Mouse (Mus musculus): Measurements from ENCODE around the gene Lnx1.

The Lnx1 gene

DNA sequence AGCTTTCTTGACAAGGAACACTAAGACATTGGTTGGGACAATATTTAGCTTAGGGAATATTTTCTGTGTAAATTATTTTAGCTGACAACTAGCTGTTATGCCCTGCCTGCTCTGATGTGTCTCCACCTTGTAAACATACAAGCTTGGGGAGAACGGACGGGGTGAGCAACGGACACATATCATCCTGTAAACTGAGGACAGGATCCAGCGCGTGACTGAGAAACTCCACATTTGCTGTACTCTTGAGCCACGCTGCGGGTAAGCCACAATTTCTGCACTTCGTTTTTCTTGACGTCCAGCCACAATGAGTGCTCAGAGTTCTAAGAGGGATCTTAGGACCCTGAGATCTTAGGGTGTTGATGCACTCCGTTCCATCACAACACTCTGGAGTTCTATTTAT lies 48.9 kb downstream of the Lnx1 start:
- no peak for DNase-seq (ENCODE audit: low read depth, low spot score)

DNA sequence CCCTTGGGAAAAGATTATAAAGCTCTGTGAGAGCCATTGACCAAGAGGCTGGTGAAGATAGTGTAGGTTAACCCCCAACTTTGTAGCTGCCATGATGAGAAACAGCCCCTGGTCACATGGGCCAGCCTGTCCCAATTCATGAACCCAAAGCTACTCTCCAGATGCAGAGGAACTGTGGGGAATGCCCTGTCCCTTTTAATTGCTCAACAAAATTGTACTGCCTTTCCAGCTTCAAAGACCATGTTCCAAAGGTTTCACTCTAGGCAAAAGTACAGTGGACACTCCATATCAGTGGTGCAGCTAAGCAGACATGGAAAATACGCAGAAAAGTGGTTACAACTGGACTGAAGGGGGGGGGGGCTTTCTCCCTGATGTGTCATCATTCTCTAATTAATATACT lies 53.6 kb downstream of the Lnx1 start:
- DNase-seq (ENCODE audit: low read depth, low spot score), result no peak

DNA sequence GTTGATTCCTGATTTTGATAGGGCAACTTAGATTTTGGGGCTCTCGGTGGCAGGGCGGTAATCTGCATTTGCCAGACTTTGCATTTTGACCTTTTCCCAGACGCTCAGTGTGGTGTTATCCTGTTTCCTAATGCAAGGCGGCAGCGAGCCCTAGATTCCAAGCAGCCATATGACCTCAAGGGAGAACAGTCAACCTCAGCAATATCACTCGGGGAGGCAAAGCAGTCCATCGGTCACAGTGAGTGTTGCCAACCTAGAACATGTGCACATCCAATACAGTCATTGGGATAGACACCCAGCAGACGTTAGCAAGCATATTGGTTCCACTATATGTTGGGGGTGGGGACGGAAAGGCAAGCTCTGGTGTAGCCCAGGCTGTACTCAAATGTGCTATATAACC lies 54.5 kb downstream of the Lnx1 start:
- DNase-seq (ENCODE audit: low read depth, low spot score), result no peak

DNA sequence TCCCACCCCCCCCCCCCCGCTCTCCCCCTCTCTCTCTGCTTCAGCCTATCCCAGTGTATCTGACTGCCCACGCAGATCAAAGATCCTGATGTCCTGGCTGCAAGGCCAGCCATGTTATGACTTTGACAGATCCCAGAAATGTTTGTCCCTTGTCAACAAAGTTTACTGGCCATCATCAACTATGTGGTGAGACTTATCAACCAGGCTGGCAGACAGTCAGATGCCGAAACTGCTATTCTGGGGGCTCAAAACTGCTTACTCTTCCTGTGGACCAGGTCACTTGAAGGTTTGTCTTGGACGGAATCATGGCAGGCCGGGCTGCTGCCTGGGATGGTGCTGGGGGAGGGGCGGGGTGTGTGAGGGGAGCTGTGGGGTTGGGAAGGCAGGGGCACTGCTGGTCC lies 55.1 kb downstream of the Lnx1 start:
- no peak for DNase-seq (ENCODE audit: low read depth, low spot score)

DNA sequence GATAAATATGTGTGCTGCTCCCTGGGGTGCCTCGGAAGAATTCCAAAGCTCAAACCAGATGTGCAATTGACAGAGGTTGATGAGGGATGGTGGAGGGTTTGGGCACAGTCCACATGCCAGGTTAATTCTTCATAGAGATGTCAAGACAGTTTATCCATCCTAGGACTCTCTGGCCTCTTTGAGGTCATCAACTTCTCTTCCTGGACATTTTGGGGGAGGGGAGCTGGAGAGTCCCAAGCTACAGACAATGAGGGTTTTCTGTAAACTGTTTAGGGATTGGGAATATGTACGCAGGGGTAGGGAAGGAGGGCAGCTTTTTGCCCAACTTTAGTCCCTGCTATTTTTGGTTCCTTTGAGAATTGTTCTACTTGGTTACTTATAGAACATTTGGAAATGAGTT lies 60.4 kb downstream of the Lnx1 start:
- no peak for DNase-seq (ENCODE audit: low read depth, low spot score)

GRCm38 (mm10) chr5:74641000-74641399 lies 61.7 kb downstream of the Lnx1 start:
- DNase-seq (ENCODE audit: low read depth, low spot score), result no peak

DNA sequence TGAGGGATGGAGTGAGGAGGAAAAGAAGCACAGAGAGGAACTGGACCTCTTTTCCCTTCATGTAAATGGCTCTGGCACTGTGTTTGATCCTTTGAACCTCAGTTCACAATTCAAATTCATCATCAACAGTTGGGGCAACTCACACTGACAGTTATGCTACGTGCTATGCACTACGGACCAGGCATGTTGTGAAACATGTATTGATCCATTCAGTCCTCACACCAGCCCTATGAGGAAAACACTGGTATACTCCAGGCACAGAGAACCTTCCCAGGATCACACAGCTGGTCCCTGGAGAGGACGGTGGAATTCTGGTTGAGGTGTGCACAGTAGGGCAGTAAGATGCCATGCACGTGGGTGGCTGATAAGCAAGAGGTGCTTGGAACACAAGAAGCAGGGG lies 62.2 kb downstream of the Lnx1 start:
- no peak for DNase-seq (ENCODE audit: low read depth, low spot score)

- DNase-seq (ENCODE audit: low read depth, low spot score), result no peak
Measured at GRCm38 (mm10) chr5:74639516-74639915, 63.2 kb downstream of the Lnx1 start.

DNA sequence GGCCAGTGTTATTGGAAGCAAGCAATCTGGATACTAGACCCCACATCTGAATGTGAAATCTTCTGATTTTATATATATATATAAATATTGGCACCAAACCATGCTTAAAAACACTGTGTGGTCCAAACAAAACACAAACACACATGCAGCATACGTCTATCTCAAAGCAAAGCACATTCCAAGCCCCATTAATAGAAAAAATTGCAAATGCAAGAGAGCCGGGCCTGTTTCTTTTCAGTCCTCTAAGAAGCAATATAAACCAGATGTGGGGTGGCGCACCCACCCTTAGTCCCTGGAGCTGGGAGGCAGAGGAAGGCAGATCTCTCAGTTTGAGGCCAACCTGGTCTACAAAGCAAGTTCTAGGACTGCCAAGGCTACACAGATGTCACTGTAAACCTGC lies 68.3 kb downstream of the Lnx1 start:
- no peak for DNase-seq (ENCODE audit: low read depth, low spot score)

DNA sequence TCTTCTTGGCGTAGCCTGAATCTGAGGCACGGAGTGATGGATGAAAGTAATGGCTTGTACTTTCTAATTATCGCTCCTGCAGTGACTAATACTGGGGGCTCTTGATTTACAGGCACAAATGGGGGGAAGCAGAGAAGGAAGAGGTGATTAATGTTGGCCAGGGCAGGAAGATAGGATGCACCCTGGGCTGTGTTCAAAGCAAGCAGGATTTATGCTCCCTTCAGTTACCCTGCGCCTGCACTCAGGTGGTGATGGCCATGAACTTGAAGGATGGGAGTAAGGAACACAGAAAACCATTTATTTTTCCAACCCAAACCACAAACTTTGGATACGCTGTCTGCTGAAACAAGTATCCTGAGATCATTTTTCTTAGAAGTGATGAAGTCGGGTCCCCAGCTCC lies 69.3 kb downstream of the Lnx1 start:
- no peak for DNase-seq (ENCODE audit: low read depth, low spot score)

DNA sequence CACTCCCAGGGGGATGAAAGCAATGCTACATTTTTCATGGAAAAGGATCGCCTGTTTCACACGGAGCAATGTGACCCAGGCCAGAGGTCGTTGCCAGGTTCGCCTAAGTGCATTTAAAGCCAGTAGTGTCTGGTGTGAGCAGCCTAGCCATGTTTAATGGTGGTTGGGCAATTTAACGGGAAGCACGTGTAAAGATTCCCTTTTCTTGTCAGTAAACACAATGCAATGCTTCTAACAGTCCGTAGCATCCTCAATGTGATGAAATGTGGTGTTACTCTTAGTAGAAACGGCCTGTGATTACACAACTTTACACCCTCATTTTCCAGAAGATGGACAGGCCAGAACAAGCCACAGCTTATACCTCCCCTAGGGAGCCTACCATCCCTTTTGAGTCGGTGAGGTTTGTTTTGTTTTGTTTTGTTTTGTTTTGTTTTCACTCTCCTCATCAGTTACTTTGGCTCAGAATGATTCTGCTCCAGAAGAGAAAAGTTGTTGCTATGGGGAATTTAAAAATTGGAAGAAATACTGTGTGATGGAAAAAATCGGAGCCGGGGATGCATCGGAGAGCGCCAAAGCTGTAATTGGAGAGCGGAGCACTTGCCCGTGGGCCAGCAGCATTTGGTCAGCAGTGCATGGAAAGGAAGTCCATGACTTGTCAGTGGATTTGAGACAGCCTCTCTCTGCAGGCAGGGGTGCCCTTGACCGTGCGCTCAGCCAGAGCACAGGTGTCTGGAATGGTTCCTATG lies 70.2 kb downstream of the Lnx1 start:
- no peak for DNase-seq (ENCODE audit: low read depth, low spot score)

- no peak for DNase-seq (ENCODE audit: low read depth, low spot score)
Measured at GRCm38 (mm10) chr5:74628001-74628400, 74.7 kb downstream of the Lnx1 start.

DNA sequence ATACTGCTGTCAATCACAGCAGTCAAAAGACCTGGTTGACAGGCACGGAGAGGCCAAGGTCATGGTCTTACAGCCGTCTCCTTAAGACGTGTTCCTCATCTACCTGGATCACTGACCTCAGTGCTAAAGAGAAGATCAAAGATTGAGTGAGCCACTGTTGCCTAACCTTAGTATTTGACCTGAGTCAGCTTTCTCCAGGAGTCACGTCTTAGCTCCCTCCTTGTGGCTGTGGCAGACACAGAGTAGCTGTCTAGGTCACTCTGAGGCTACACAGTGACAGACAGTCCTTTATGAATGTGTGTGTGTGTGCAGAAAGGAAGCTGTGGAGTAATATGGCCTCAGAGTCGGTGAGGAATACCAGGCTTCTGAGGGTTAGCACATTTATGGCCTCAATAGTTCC lies 78.3 kb downstream of the Lnx1 start:
- no peak for DNase-seq (ENCODE audit: low read depth, low spot score)

GRCm38 (mm10) chr5:74623316-74624000 lies 79.3 kb downstream of the Lnx1 start:
- DNase-seq (ENCODE audit: low read depth, low spot score), result no peak

- DNase-seq (ENCODE audit: low read depth, low spot score), result no peak
Measured at GRCm38 (mm10) chr5:74621691-74622470, 80.8 kb downstream of the Lnx1 start.

- DNase-seq (ENCODE audit: low read depth, low spot score), result peak; percentile 5
Measured at GRCm38 (mm10) chr5:74618573-74619059, 84.1 kb downstream of the Lnx1 start.

- DNase-seq (ENCODE audit: low read depth, low spot score), result no peak
Measured at GRCm38 (mm10) chr5:74617816-74618572, 84.7 kb downstream of the Lnx1 start.

DNA sequence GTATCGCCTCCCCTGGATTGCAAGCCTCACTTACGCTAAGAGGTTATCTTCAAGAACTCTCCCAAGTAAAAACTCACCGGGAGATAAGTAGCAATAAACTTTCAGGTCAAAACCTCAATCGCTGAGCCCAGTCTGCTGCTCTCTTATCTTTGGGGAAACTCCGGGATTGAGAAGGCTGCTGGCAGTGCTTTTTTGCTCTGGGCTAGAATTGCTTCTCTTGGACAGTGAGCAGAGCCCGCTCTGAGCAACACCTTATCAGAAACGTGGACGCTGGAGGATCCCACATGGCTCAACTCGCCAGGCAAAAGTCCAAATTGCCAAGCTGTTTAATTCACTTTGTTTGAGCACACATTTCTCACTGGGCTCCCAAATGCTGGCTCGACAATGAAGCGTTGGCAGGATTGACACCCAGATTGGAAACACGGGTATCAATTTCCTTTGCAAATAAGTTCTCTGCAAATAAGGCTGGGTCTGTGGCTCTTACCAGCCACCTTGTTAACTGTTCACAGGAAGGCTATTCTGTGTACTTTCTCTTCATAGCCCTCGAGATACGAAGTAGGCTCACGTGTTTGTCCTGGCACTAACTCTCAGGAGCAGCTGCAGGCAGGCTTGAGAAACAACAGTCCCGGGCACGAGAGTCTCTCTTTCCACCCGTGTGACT lies 89.1 kb downstream of the Lnx1 start:
- no peak for DNase-seq (ENCODE audit: low read depth, low spot score)

- no peak for DNase-seq (ENCODE audit: low read depth, low spot score)
Measured at GRCm38 (mm10) chr5:74612713-74613112, 90.0 kb downstream of the Lnx1 start.

GRCm38 (mm10) chr5:74610511-74610910 lies 92.2 kb downstream of the Lnx1 start:
- DNase-seq (ENCODE audit: low read depth, low spot score), result no peak

- DNase-seq (ENCODE audit: low read depth, low spot score), result no peak
Measured at GRCm38 (mm10) chr5:74606213-74606612, 96.5 kb downstream of the Lnx1 start.
